Mouse (Mus musculus) adrenal gland, postnatal 10 days (tissue): ENCODE results near the gene Tpra1. TPM values are rescaled to one million over a fixed set of nuclear protein-coding genes. Genes with fewer than 3 reads are reported as not detected.
A peak's percentile ranks its signal among the peaks of the same experiment; 100 is the strongest.

Source experiments
- DNase-seq: peaks from one replicate; pipeline ENCODE4 v3.0.0; 2021; ENCODE audit warnings: mixed read lengths
- total RNA-seq, 2 experiments: library from RNA; stranded (reverse); gene quantifications; 2 replicates each; pipeline ENCODE4 v1.2.3; 2021

The Tpra1 gene
- total RNA-seq, 2 experiments from 2014 or later, result 61.0 to 74.0 TPM

DNA sequence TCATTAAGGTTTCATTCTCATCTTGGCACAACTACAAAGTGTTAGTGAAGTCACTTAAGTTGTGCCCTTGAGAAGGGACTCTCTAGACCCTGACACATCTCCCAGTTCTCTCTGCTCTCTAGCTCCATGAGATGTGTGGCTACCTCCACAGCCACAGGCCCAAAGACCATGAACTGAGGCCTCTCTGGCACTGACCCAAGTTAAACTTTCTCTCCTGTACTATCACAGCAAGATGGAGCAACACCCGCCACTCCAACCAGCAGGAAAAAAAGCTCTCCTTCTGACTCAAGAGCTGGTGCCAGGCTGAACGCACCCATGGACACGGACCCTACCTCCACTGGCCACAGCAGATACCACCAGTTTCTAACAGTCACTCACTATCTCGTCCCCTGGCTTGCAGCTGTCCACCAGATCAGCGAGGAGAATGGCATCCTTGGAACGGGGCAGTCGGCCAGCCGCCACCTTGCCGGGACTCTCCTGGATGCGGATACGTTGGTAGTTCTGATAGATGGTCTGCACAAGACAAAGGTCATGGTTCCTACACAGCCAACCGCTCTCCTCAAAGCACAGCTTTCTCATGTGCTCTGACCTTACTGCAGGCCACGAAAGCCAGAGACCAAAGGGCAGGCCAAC lies 12.5 kb upstream of the Tpra1 start:
- peak; percentile 45 for DNase-seq

DNA sequence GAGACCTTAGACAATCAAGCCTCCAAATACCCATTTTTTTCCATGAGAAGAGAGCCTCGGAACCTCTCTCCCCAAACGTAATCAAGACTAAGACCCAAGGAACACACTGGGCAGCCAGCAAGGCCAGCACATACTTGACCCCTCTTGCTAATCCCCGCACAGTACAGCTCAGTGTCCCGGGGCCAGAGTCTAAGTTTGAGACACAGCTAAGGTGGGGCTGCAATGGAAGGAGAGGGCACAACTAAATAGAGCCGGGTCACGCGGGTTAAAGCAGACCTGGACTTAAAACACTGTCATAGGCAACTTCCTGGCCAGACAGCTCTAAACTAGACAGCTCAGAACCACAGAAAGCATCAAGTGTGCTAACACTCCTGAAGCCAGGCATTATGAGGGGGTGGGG lies 11.2 kb upstream of the Tpra1 start:
- DNase-seq, result no peak

DNA sequence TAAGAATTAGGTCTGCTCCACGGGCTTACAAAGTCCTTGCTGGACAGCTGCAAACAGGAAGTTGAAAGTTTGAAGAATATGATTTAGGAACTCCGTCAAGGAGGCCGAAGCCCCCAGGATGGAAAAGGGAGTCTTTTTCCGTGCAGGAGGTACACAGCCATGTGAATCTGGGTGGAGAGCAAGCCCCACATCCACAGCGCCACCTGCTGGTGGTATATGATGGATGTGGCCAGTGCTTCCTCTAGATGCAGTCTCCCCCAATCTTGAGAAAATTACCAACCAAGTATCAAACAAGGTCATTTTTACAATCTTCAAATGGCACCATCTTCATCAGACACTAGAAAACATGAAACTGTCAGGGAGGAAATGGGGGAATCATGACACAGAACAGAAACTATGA lies 8.5 kb upstream of the Tpra1 start:
- peak; percentile 80 for DNase-seq

DNA sequence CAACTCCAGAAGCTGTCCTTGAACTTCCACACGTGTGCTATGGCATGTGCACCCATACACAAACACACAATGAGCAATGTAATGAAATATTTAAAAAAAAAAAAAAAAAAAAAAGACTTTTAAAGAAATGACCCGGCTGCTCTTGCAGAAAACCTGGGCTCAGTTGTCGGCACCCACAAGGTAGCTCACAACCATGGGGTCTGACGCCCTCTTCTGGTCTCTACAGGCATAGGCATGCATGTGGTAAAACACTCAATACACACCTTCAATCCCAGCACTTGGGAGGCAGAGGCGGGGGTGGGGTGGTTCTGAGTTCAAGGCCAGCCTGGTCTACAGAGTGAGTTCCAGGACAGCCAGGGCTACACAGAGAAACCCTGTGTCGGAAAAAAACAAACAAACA lies 6.1 kb upstream of the Tpra1 start:
- DNase-seq, result no peak

DNA sequence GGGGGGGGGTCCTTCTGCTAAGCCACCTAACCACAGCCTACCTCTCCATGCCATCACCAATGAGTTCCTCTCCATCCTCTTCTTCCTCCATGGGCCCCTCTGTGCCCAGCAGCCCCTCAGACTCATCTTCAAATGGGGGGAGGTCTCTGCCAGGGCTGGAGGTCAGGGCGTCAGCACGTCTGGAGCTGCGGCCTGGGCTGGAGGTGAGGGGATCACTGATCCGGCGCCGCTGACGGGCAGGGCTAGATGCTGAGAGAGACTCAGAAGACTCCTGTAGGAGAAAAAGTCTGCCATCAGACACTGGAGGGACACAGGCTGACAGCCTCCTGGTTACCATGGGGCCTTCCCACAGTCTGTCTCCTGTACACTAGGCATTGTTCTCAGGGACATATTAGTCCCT lies 4.8 kb upstream of the Tpra1 start:
- DNase-seq, result no peak

DNA sequence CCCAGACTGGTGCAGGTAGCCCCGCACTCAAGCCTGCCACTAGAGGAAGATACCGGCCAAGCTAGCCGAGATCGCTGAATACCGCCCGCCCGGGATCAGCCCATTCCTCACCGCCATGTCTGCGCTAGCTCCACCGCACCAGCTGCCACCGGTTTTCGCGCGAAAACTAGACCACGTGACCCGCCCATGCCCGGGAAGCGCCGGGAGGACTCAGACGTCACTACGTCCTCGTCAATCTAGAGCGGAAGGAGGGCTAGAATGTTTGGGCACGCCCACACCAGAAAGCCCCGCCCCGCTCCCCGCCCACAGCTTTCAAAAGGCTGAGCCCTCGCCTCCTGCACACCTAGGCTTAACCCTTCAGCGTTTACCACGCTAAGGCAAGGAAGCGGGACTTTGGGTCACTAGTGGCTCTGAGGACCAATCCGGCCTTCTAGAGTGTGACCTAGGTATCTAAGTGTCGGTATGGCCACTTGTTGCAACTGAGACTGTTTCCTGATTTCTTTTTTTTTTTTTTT lies 3.5 kb upstream of the Tpra1 start, which contains the start of gene Mcm2:
Gene Mcm2, minus strand, starts transcription at position 247 of the 515 bp plus-strand sequence.
- DNase-seq, result peak; percentile 99

DNA sequence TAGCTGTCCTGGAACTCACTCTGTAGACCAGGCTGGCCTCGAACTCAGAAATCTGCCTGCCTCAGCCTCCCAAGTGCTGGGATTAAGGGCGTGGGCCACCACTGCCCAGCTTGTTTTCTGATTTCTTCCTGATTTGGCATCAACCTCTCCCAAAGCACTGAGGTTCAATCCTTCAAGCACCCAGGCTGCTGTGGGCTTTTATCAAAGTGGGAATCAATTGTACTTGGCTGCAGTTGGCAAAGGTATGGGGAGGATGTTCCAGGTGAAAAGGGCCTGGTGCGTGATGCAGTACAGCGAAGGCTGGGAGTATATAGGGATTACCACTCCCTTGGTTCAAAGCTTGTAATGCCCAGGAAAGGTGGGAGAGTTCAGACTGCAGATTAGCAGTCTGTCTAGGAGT lies 3.0 kb upstream of the Tpra1 start:
- DNase-seq, result no peak

DNA sequence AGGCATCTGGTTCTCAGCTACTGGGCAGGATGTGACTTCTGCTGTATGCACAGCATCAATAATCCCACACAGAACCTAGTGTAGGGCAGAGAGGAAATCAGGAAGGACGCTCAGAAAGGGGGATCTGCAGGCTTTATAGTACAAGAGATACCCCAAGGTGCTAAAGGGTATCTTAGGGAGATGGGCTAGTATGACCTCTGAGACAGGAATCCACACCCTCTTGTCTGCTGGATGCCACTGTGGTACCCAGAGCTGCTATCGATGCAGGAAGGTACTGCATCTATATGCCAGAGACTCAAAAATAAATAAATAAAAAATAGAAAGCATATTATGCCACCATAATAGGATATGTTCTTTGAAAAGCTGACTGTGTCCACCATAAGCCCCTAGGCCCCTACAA lies 2.4 kb upstream of the Tpra1 start:
- DNase-seq, result no peak

DNA sequence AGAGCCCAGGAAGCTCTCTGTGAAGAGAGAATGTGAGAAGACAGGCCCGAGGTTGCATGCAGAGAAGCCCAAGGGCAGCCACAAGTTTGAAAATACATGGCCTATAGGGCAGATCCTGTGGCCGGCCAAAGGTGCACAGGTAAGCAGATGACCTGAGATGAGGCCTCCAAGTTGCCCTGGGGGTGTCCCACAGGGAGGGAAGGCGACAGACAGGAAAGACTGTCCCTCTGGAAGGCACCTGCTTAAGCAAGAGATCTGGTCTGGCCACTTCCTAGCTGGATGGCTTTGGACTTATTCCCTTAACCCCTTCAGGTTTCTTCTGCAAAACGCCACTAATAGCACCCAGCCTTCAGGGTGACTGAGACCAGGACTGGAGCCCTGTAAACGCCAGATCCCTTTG lies 580 bp upstream of the Tpra1 start:
- DNase-seq, result no peak

DNA sequence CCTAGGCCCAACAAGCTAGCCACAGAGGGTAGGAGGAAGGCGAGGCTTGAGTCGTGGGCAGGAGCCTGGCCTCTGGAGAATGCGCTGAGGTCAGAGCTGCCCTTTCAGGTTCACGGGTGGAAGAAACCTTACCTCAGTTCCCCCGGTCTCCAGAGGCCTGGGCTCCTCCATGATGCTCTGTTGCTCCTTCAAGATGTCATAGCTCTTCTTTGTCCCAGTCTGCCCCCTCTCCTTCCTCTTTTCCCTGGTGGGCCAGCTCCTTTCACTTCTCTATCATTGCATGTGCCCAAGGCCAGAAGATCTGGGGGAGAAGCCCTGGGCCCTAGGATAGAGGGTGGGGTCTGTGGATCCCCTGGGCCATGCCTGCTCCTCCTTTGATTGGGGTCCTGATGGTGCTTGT lies 1.7 kb downstream of the Tpra1 start:
- no peak for DNase-seq

DNA sequence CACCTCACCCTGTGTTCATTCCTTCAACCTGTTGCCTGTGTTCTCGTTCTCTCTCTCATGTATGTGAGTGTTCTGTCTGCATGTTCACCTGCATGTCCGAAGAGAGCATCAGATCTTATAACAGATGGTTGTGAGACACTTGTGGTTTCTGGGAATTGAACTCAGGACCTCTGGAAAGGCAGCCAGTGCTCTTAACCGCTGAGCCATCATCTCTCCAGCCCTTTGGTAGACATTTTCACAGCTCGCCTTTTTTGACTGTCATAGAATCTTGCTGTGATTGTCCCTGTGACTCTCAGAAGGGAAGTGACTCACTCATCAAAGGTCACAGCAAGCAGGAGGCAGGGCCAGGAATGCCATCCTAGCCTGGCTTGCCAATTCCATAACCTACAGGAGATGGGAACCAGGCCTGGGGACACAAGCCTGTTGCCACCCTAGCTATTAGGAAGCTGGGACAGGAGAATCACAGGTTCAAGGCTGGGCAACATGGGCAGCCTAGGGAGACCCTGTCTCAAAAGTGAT lies 2.5 kb downstream of the Tpra1 start:
- DNase-seq, result peak; percentile 67

DNA sequence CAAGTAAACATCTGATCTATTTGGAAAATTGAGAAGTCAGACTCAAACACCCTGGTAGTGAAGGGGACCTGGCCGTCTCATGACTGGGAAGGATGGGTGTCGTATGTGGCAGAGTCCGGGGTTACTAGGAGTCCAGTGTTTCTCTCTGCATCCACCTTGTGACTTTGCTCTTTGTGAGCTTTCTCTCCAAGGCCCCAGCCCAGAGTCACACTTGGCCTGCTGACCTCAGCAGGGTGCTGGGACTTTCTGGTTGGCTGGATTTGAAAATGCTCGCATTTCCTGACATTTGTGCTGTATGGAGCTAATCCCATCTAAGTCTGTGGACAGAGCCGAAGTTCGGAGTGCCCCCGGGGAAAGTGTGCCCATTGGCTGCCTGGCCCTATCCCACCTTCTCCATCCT lies 3.0 kb downstream of the Tpra1 start:
- DNase-seq, result no peak

DNA sequence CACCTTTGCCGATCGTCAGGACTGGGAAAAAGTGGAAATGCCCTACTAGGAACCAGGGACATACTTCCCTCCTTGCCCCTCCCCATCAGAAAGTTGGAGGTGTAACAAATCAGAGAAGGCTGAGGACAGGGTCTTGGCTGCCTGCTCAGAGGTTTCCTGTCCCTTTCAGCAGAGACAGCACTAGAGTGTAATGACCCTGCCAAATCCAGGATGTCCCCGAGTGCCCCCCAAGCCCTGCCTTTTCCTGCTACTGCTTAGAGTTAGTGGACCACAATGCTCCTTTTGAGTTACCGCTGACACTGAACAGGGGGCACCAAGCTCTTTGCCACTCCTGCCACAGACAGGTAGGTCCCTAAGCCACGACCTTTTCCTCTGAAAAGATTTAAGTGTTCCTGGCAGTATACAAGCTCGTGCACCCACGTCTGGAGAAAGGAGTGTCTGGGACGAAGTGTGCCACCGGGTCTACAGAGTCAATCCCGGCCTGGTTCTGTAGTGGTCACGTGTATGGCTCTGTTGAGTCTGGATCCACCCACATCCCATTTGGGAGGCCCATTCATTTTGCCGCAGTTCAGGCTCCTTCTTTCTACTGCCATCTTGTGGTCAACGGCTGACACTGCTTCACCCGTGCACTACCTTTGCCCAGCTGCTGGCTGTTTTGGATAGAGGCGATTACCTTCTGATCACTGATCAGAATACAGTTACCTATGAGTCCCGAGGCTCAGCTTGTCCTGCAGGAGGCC lies 4.5 kb downstream of the Tpra1 start:
- peak; percentile 74 for DNase-seq

DNA sequence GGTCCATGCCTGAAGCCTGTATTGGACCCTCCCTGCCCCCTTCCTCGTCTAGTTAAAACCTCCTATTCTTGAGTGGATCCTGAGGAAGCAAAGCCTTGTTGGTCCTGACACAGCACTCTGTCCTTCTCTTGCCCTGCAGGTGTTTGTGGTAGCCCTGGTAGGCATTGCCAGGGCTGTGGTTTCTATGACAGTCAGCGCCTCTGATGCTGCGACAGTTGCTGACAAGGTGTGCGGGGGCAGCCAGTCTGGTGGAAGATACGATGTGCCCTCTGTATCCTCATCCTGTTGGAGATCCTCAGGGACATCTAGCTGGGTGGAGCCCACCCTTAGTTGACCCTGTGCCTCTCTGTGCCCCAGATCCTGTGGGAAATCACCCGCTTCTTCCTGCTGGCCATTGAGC lies 7.1 kb downstream of the Tpra1 start:
- no peak for DNase-seq

DNA sequence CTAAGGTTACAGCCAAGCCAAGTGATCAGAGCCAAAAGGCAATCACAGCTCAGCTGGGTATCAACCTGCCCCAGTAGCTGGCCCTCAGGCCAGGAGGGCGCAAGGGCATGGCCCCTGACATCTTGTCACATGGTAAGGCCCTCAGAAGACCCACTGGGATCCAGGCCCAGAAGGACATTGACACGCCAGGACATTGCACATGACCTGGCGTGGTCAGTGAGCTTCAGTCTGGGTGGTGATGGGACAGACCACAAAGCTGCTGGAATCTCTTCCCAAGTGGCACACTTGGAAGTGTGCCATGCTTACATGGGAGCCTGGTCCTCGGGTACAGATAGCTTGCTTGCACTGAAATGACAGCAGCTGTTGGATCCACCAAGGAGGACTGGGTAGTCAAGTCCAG lies 11.0 kb downstream of the Tpra1 start:
- peak; percentile 74 for DNase-seq

DNA sequence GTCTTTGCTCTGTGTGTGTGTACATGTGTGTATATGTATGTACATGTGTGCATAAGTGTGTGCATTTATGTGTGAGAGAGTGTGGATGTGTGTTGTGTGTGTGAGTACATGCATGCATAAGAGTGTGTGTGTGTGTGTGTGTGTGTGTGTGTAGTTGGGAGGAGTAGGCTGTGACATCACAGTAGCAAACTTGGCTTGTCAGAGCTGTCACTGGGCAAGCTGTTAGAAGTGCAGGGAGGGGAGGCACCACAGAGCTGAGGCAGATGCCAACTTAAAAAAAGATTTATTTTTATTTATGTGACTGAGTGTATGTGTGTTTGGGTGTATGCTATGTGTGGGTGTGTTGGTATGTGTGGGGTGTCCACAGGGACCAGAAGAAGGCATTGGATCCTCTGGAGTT lies 11.4 kb downstream of the Tpra1 start:
- DNase-seq, result no peak

DNA sequence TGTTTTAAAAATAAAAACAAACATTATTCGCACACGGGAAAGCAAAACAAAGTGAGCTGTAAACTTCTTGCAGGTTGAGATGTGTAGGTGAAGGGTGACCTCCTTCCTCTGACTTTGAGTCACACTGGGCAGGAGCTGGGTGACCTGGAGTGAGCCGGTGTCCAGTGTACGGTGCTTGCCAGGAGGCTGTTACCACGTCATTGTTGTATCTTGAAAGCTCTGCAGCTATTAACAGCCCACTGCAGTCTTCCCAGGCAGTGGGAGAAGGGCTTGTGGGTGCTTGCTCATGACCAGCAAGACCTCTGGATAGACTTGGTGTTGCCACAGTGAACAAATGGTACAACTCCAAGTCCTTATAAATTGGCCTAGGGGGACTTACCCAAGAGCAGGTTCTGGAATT lies 12.7 kb downstream of the Tpra1 start:
- DNase-seq, result peak; percentile 54

DNA sequence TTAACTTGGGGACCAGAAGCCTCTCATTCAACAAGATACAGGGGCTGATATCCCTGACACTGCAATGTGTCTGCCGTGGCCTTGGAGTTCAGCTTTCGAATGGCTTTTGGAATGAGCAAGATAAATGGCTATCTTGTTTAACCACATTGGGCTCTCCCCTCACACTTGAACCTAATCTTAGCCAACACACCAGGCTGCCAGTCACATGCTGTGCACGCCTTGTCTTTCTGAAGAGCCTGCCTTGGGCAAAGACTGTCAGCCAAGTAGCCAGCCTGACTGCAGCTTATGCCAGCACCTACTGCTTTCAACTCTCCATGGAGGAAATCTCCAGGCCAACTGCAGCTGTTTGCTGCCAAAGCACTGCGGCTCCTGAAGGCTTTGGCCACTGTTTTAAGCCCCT lies 13.5 kb downstream of the Tpra1 start:
- DNase-seq, result peak; percentile 70

DNA sequence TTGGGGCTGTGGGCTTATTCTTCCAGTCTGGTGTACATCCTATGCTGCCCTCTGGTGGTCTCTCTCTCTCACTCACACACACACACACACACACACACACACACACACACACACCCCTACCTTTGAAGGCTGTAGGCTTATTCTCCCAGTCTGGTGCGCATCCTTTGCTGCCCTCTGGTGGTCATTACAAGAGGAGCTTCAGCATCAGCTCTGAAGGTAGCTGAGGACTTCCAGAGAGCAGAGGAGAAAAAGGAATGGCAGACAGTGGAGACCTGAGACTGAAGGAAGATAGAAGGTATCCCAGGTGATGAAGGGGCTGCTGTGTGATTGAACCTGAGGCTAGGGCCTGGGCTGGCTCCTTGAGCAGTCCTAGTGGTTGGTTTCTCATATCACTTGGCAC lies 14.1 kb downstream of the Tpra1 start:
- peak; percentile 68 for DNase-seq

DNA sequence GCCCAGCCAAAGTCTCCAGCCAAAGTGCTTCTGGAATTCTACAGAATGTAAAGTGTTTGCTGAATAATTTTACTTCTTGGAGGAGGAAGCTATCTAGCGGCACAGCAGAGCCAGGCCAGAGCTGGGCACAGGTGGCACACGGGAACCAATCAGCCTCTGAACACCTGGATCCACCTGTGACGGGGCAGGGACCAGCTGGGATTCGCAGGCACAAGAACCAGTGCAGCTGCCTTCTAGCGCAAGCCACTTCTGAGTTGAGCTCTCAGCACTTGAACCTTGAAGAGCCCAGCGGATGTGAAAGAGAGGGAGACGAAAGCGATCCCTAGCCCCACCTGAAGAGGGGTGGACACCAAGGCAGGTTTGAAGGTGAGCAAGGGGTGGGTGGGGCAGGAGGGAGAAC lies 16.8 kb downstream of the Tpra1 start:
- DNase-seq, result no peak

DNA sequence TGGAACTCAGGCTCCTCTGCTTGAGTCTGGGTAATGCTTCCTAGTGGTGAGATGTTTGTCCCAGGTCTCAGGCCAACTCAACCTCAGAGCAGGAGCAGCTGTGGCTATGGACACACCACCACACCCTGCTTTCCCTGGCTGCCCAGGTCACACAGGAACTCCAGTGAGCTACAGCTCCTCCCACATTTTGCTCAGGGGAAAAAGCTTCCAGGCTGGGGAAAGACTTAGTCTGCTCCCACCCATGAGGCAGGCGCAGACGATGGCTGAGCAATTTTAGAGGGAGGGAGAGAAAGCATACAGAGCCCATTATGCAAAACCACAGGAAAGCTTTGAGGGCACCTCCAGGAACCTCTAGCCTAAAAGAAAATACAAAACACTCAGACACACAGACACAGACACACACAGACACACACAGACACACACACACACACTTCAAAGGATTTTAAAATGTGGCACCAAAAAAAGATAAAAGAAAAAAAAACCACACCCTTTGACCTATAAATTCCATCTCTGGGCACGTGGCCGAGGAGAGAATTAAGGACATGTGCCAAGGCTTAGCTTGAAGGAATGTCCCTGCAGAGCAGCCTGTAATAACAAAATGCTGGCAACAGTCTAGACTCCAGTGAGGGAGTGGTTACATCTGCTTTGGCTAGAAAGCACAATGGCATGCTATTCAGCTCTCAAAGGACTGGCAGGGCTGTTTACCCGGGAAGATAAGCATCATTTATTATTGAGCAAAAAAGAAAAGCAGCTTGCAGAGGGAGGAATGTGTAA lies 22.6 kb downstream of the Tpra1 start:
- DNase-seq, result peak; percentile 79

DNA sequence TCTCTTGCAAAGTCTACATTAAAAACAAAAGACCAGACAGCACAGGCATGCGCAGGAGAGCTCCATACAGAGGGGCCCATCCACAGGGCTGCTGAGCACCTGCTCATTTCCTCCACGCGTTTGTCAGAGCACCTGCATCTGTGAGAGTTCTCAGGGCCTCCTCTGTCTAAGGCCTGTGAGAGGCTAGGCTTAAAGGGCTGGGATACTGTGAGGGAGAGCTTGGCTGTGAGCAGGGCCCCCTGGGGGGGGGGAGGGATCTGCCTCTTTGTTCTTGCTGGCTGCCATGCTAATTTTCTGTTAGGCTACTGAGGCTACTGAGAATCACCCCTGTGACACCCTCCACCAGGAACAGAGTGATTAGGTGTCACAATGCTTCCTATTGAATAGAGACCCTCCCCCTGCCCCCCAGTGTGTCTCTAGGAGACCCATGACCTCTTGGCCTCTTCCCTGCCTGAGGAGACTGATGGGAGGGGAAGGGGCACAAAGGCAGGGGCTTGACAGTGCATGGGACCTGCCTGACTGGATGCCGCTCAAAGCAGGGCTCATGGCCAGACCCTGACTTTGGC lies 23.7 kb downstream of the Tpra1 start:
- no peak for DNase-seq

DNA sequence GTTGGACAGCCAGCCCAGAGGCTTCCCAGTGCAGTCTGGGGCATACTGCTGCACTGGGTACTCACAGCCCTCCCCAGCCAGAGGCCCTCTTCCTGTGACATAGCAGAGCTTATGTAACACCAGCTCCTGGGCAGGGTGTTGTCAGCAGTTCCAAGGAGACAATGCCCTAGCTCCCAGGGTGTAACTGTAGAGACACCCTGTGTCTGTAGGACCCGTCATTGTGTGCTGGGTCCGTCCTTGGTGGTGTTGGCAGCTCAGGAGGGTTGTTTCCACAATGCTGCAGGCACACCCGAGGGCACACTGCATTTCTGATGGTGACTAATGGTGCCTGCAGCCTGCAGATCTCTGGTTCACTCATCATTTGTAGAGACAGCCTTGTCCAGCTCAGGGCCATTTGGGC lies 24.8 kb downstream of the Tpra1 start:
- peak; percentile 66 for DNase-seq
